Mouse (Mus musculus) myocyte (in vitro differentiated cells): ENCODE measurements around the gene Susd6.
"Not testable (repeated sequence)": the region's sequence is repeated elsewhere in the genome, so short reads cannot be mapped to it uniquely, and the experiment has no call there.

ENCODE experiments used
- CEBPB ChIP-seq: IDR thresholded peaks from 2 replicates; pipeline ENCODE4 v1.6.1; 2011; ENCODE audit warnings: mild to moderate bottlenecking, moderate library complexity; ENCODE audit not compliant: poor library complexity, insufficient read depth, severe bottlenecking
- E2F4 ChIP-seq: IDR thresholded peaks from one replicate; pipeline ENCODE4 v1.6.1; 2011; ENCODE audit warnings: mild to moderate bottlenecking, control low read depth, moderate library complexity; ENCODE audit not compliant: insufficient read depth
- MAX ChIP-seq: IDR thresholded peaks from one replicate; pipeline ENCODE4 v1.6.1; 2011; ENCODE audit warnings: low read depth, mild to moderate bottlenecking, control low read depth
- MYOG ChIP-seq, 3 experiments: IDR thresholded peaks; one replicate each; pipeline ENCODE4 v1.6.1; 2011; ENCODE audit warnings: control low read depth in 2 of 3, low read depth in 2 of 3, mild to moderate bottlenecking in 2 of 3; ENCODE audit not compliant: insufficient read length in 2 of 3, control insufficient read depth in 1 of 3, insufficient read depth in 1 of 3
- POLR2A ChIP-seq: IDR thresholded peaks from one replicate; pipeline ENCODE4 v1.6.1; 2011; ENCODE audit warnings: low read depth, mild to moderate bottlenecking, control low read depth, moderate library complexity; ENCODE audit not compliant: insufficient read length
- POLR2AphosphoS2 ChIP-seq: IDR thresholded peaks from one replicate; pipeline ENCODE4 v1.6.1; 2011; ENCODE audit warnings: low read depth, control low read depth; ENCODE audit not compliant: insufficient read length
- TCF3 ChIP-seq: IDR thresholded peaks from one replicate; pipeline ENCODE4 v1.6.1; 2011; ENCODE audit warnings: low read depth, control low read depth; ENCODE audit not compliant: insufficient read length

DNA sequence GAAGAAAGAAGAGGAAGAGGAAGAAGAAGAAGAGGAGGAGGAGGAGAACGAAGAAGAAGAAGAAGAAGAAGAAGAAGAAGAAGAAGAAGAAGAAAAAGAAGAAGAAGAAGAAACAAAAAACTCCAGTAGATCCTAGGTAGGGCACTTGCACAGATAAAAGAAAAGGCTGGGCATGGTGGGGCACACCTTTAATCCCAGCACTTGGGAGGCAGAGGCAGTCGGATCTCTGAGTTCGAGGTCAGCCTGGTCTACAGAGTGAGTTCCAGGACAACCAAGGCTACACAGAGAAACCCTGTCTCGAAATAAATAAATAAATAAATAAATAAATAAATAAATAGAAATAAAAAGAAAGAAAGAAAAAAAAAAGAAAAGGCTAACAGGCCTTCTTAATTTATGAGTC, 1.0 kb upstream of the Susd6 start:
- TF ChIP-seq POLR2A; E2F4; MYOG (IDR thresholded peaks at IDR 0.05; ENCODE audit: control insufficient read depth in 1 of 3, insufficient read depth in 1 of 3, insufficient read length in 2 of 3, low read depth in 2 of 3); MAX; POLR2AphosphoS2; TCF3; CEBPB: not testable (repeated sequence)
